Mouse (Mus musculus): Measurements from ENCODE around the gene Olfr545. TPM values are rescaled to one million over a fixed set of nuclear protein-coding genes. Genes with fewer than 3 reads are reported as not detected.
A peak's percentile ranks its signal among the peaks of the same experiment; 100 is the strongest.

Olfr545 gene
- polyA plus RNA-seq, 1 experiment from 2014 or later, result not detected

- peak overlapping the region; percentile 74 for H3K4me2 ChIP-seq (ENCODE audit: low read depth, low read length)
- DNase-seq, result no peak
- no peaks in the 10 kb centered on the region for H3K27me3 ChIP-seq (ENCODE audit: insufficient read depth, low read length)
- H3K9ac ChIP-seq (replicated peaks), result peak overlapping the region; percentile 58
- peak overlapping the region; percentile 39; the same call in 1 of the 2 replicates for H3K27ac ChIP-seq (ENCODE audit: low read depth)
- H3K9me3 ChIP-seq (ENCODE audit: low read length), result no peaks in the 10 kb centered on the region
- TF ChIP-seq EP300 (IDR thresholded peaks at IDR 0.05; ENCODE audit: low read depth) (peak; percentile 42; the same call in 1 of the 2 replicates), CTCF (IDR thresholded peaks at IDR 0.05; ENCODE audit: low read depth) (no peak)
- peaks cover 15% of the 10 kb centered on the region; the same call in 1 of the 2 replicates for H3K4me1 ChIP-seq (ENCODE audit: insufficient read depth)
- ATAC-seq, result peak; percentile 8; the same call in 1 of the 2 replicates
- H3K36me3 ChIP-seq (replicated peaks; ENCODE audit: insufficient read depth, low read length), result peaks cover 51% of the 10 kb centered on the region
- 54% methylated on average over 2 of the region's 2 CpGs for WGBS (ENCODE audit: insufficient replicate concordance)
- peak overlapping the region; percentile 86 for H3K4me3 ChIP-seq (ENCODE audit: low read depth, low read length)
Observed at GRCm38 (mm10) chr7:102444301-102444700, 55.1 kb downstream of the Olfr545 start.

- no peaks in the 10 kb centered on the region for H3K9me3 ChIP-seq (ENCODE audit: low read length)
- H3K27ac ChIP-seq (ENCODE audit: low read depth), result peak overlapping the region; percentile 89
- no peak for DNase-seq
- H3K9ac ChIP-seq (replicated peaks), result peak overlapping the region; percentile 85
- TF ChIP-seq EP300 (IDR thresholded peaks at IDR 0.05; ENCODE audit: low read depth) (no peak), CTCF (IDR thresholded peaks at IDR 0.05; ENCODE audit: low read depth) (no peak)
- H3K27me3 ChIP-seq (ENCODE audit: insufficient read depth, low read length), result no peaks in the 10 kb centered on the region
- peaks cover 34% of the 10 kb centered on the region for H3K36me3 ChIP-seq (replicated peaks; ENCODE audit: insufficient read depth, low read length)
- WGBS (ENCODE audit: insufficient replicate concordance), result 0% methylated on average over 4 of the region's 4 CpGs
- ATAC-seq, result no peak
- peak overlapping the region; percentile 74 for H3K4me2 ChIP-seq (ENCODE audit: low read depth, low read length)
- peaks cover 15% of the 10 kb centered on the region; the same call in 1 of the 2 replicates for H3K4me1 ChIP-seq (ENCODE audit: insufficient read depth)
- peak overlapping the region; percentile 86 for H3K4me3 ChIP-seq (ENCODE audit: low read depth, low read length)
Observed at GRCm38 (mm10) chr7:102442432-102442831, 56.9 kb downstream of the Olfr545 start.

- H3K27me3 ChIP-seq (ENCODE audit: insufficient read depth, low read length), result no peaks in the 10 kb centered on the region
- peak; percentile 97 for ATAC-seq
- H3K4me1 ChIP-seq (ENCODE audit: insufficient read depth), result peaks cover 15% of the 10 kb centered on the region; the same call in 1 of the 2 replicates
- under 1% methylated on average over 55 of the region's 56 CpGs for WGBS (ENCODE audit: insufficient replicate concordance)
- DNase-seq, result peak; percentile 94
- H3K4me2 ChIP-seq (ENCODE audit: low read depth, low read length), result peak within 1 kb of the TSS; percentile 74
- H3K27ac ChIP-seq (ENCODE audit: low read depth), result peak within 1 kb of the TSS; percentile 89
- peak within 1 kb of the TSS; percentile 86 for H3K4me3 ChIP-seq (ENCODE audit: low read depth, low read length)
- H3K36me3 ChIP-seq (replicated peaks; ENCODE audit: insufficient read depth, low read length), result peaks cover 28% of the 10 kb centered on the region
- H3K9me3 ChIP-seq (ENCODE audit: low read length), result no peaks in the 10 kb centered on the region
- peak within 1 kb of the TSS; percentile 85 for H3K9ac ChIP-seq (replicated peaks)
- TF ChIP-seq CTCF (IDR thresholded peaks at IDR 0.05; ENCODE audit: low read depth) (no peak), EP300 (IDR thresholded peaks at IDR 0.05; ENCODE audit: low read depth) (peak; percentile 66; the same call in 1 of the 2 replicates)
Observed at GRCm38 (mm10) chr7:102441657-102442391, 57.5 kb downstream of the Olfr545 start, which contains the start of gene Rrm1. Gene Rrm1 (plus strand): TSS chr7:102441695.

Other genes with a start within 250 kb of the Olfr545 start
- gene Rhog, start 243.5 kb downstream of the Olfr545 start, polyA plus RNA-seq (2015; fragmentation: Nextera tagmentation; extraction: Ambion mirVana), result 52.3 and 54.5 TPM in 2 replicates
- gene Stim1, start 231.8 kb downstream of the Olfr545 start, polyA plus RNA-seq (2015; fragmentation: Nextera tagmentation; extraction: Ambion mirVana), result 15.6 and 17.9 TPM in 2 replicates
- 55.9 and 66.4 TPM in 2 replicates for gene Rrm1, start 57.9 kb downstream of the Olfr545 start, polyA plus RNA-seq (2015; fragmentation: Nextera tagmentation; extraction: Ambion mirVana)
- gene Olfr543, start 17.9 kb downstream of the Olfr545 start, polyA plus RNA-seq (2015; fragmentation: Nextera tagmentation; extraction: Ambion mirVana), result 0.12 and 0.19 TPM in 2 replicates
- 0.04 and 0.06 TPM in 2 replicates for gene Olfr544, start 11.3 kb downstream of the Olfr545 start, polyA plus RNA-seq (2015; fragmentation: Nextera tagmentation; extraction: Ambion mirVana)
- not detected in 2 replicates for gene Olfr547, start 35.2 kb upstream of the Olfr545 start, polyA plus RNA-seq (2015; fragmentation: Nextera tagmentation; extraction: Ambion mirVana)
- not detected in 2 replicates for gene Olfr548-ps1, start 41.3 kb upstream of the Olfr545 start, polyA plus RNA-seq (2015; fragmentation: Nextera tagmentation; extraction: Ambion mirVana)
- gene Olfr549, start 50.3 kb upstream of the Olfr545 start, polyA plus RNA-seq (2015; fragmentation: Nextera tagmentation; extraction: Ambion mirVana), result not detected in 2 replicates
- gene Trim21, start 65.9 kb upstream of the Olfr545 start, polyA plus RNA-seq (2015; fragmentation: Nextera tagmentation; extraction: Ambion mirVana), result 0.42 and 0.64 TPM in 2 replicates
- gene Olfr550, start 71.9 kb upstream of the Olfr545 start, polyA plus RNA-seq (2015; fragmentation: Nextera tagmentation; extraction: Ambion mirVana), result not detected in 2 replicates
- gene Olfr551, start 92.3 kb upstream of the Olfr545 start, polyA plus RNA-seq (2015; fragmentation: Nextera tagmentation; extraction: Ambion mirVana), result not detected in 2 replicates
- gene Olfr552, start 98.2 kb upstream of the Olfr545 start, polyA plus RNA-seq (2015; fragmentation: Nextera tagmentation; extraction: Ambion mirVana), result not detected in 2 replicates
- not detected in 2 replicates for gene Olfr553, start 118.6 kb upstream of the Olfr545 start, polyA plus RNA-seq (2015; fragmentation: Nextera tagmentation; extraction: Ambion mirVana)
- not detected in 2 replicates for gene Olfr554, start 138.9 kb upstream of the Olfr545 start, polyA plus RNA-seq (2015; fragmentation: Nextera tagmentation; extraction: Ambion mirVana)
- not detected in 2 replicates for gene Olfr555, start 159.2 kb upstream of the Olfr545 start, polyA plus RNA-seq (2015; fragmentation: Nextera tagmentation; extraction: Ambion mirVana)
- gene Olfr556, start 165.3 kb upstream of the Olfr545 start, polyA plus RNA-seq (2015; fragmentation: Nextera tagmentation; extraction: Ambion mirVana), result not detected in 2 replicates
- gene Trim68, start 187.8 kb upstream of the Olfr545 start, polyA plus RNA-seq (2015; fragmentation: Nextera tagmentation; extraction: Ambion mirVana), result 1.4 and 1.7 TPM in 2 replicates
- gene Olfr557, start 196.3 kb upstream of the Olfr545 start, polyA plus RNA-seq (2015; fragmentation: Nextera tagmentation; extraction: Ambion mirVana), result not detected in 2 replicates
- gene Olfr558, start 202.6 kb upstream of the Olfr545 start, polyA plus RNA-seq (2015; fragmentation: Nextera tagmentation; extraction: Ambion mirVana), result 0.04 TPM in 1 of 2 replicates, not detected in the other
- not detected in 2 replicates for gene Olfr33, start 219.5 kb upstream of the Olfr545 start, polyA plus RNA-seq (2015; fragmentation: Nextera tagmentation; extraction: Ambion mirVana)
- not detected in 2 replicates for gene Olfr559, start 227.9 kb upstream of the Olfr545 start, polyA plus RNA-seq (2015; fragmentation: Nextera tagmentation; extraction: Ambion mirVana)

Data from liver, postnatal 0 days (tissue).